Mouse (Mus musculus): ENCODE results near the gene Zmiz1.

The Zmiz1 gene

GRCm38 (mm10) chr14:25504241-25504640 lies 45.3 kb downstream of the Zmiz1 start:
- no peak overlapping the region for H3K4me3 ChIP-seq (replicated peaks; ENCODE audit: low read length)
- no peaks in the 10 kb centered on the region for H3K9me3 ChIP-seq (ENCODE audit: low read length)
- peaks cover 33% of the 10 kb centered on the region for H3K27me3 ChIP-seq (ENCODE audit: insufficient read depth, low read length)
- no peaks in the 10 kb centered on the region for H3K36me3 ChIP-seq (ENCODE audit: insufficient read depth, low read length)
- H3K4me1 ChIP-seq (replicated peaks; ENCODE audit: low read depth, low read length), result peaks cover 20% of the 10 kb centered on the region
- TF ChIP-seq CTCF (conservative IDR thresholded peaks at IDR 0.05; ENCODE audit: low read length), result no peak
- TF ChIP-seq NANOG (IDR thresholded peaks at IDR 0.05; ENCODE audit: borderline replicate concordance, low read length), result no peak
- no peak for TF ChIP-seq POU5F1 (IDR thresholded peaks at IDR 0.05; ENCODE audit: borderline replicate concordance, low read length)

GRCm38 (mm10) chr14:25505201-25505671 lies 46.3 kb downstream of the Zmiz1 start:
- Histone ChIP-seq H3K4me3 (replicated peaks; ENCODE audit: low read length) (no peak overlapping the region), H3K4me1 (replicated peaks; ENCODE audit: low read depth, low read length) (peaks cover 20% of the 10 kb centered on the region), H3K9me3 (ENCODE audit: low read length) (no peaks in the 10 kb centered on the region), H3K36me3 (ENCODE audit: insufficient read depth, low read length) (no peaks in the 10 kb centered on the region), H3K27me3 (ENCODE audit: insufficient read depth, low read length) (peaks cover 27% of the 10 kb centered on the region)
- no peak for TF ChIP-seq CTCF (conservative IDR thresholded peaks at IDR 0.05; ENCODE audit: low read length)
- TF ChIP-seq POU5F1 (IDR thresholded peaks at IDR 0.05; ENCODE audit: borderline replicate concordance, low read length), result no peak
- TF ChIP-seq NANOG (IDR thresholded peaks at IDR 0.05; ENCODE audit: borderline replicate concordance, low read length), result no peak

GRCm38 (mm10) chr14:25508111-25508756 lies 49.2 kb downstream of the Zmiz1 start:
- TF ChIP-seq POU5F1 (IDR thresholded peaks at IDR 0.05; ENCODE audit: borderline replicate concordance, low read length) (no peak), CTCF (conservative IDR thresholded peaks at IDR 0.05; ENCODE audit: low read length) (no peak), NANOG (IDR thresholded peaks at IDR 0.05; ENCODE audit: borderline replicate concordance, low read length) (no peak)
- Histone ChIP-seq H3K4me3 (replicated peaks; ENCODE audit: low read length) (no peak overlapping the region), H3K36me3 (ENCODE audit: insufficient read depth, low read length) (no peaks in the 10 kb centered on the region), H3K9me3 (ENCODE audit: low read length) (no peaks in the 10 kb centered on the region), H3K27me3 (ENCODE audit: insufficient read depth, low read length) (peaks cover 15% of the 10 kb centered on the region), H3K4me1 (replicated peaks; ENCODE audit: low read depth, low read length) (peaks cover 26% of the 10 kb centered on the region)

GRCm38 (mm10) chr14:25508757-25509139 lies 49.8 kb downstream of the Zmiz1 start:
- TF ChIP-seq CTCF (conservative IDR thresholded peaks at IDR 0.05; ENCODE audit: low read length) (no peak), POU5F1 (IDR thresholded peaks at IDR 0.05; ENCODE audit: borderline replicate concordance, low read length) (no peak), NANOG (IDR thresholded peaks at IDR 0.05; ENCODE audit: borderline replicate concordance, low read length) (no peak)

GRCm38 (mm10) chr14:25509450-25510129 lies 50.6 kb downstream of the Zmiz1 start:
- Histone ChIP-seq H3K36me3 (ENCODE audit: insufficient read depth, low read length) (no peaks in the 10 kb centered on the region), H3K9me3 (ENCODE audit: low read length) (no peaks in the 10 kb centered on the region), H3K4me3 (replicated peaks; ENCODE audit: low read length) (no peak overlapping the region), H3K27me3 (ENCODE audit: insufficient read depth, low read length) (peaks cover 15% of the 10 kb centered on the region), H3K4me1 (replicated peaks; ENCODE audit: low read depth, low read length) (peaks cover 33% of the 10 kb centered on the region)
- no peak for TF ChIP-seq CTCF (conservative IDR thresholded peaks at IDR 0.05; ENCODE audit: low read length)
- no peak for TF ChIP-seq NANOG (IDR thresholded peaks at IDR 0.05; ENCODE audit: borderline replicate concordance, low read length)
- TF ChIP-seq POU5F1 (IDR thresholded peaks at IDR 0.05; ENCODE audit: borderline replicate concordance, low read length), result no peak

More at GRCm38 (mm10) chr14:25508757-25509139, 49.8 kb downstream of the Zmiz1 start:
- peaks cover 29% of the 10 kb centered on the region for H3K4me1 ChIP-seq (replicated peaks; ENCODE audit: low read depth, low read length)
- H3K9me3 ChIP-seq (ENCODE audit: low read length), result no peaks in the 10 kb centered on the region
- no peak overlapping the region for H3K4me3 ChIP-seq (replicated peaks; ENCODE audit: low read length)
- H3K27me3 ChIP-seq (ENCODE audit: insufficient read depth, low read length), result peaks cover 15% of the 10 kb centered on the region
- H3K36me3 ChIP-seq (ENCODE audit: insufficient read depth, low read length), result no peaks in the 10 kb centered on the region

GRCm38 (mm10) chr14:25510362-25510761 lies 51.4 kb downstream of the Zmiz1 start:
- no peaks in the 10 kb centered on the region for H3K9me3 ChIP-seq (ENCODE audit: low read length)
- peaks cover 15% of the 10 kb centered on the region for H3K27me3 ChIP-seq (ENCODE audit: insufficient read depth, low read length)
- TF ChIP-seq NANOG (IDR thresholded peaks at IDR 0.05; ENCODE audit: borderline replicate concordance, low read length), result no peak
- TF ChIP-seq POU5F1 (IDR thresholded peaks at IDR 0.05; ENCODE audit: borderline replicate concordance, low read length), result no peak
- no peak for TF ChIP-seq CTCF (conservative IDR thresholded peaks at IDR 0.05; ENCODE audit: low read length)

GRCm38 (mm10) chr14:25510987-25511386 lies 52.0 kb downstream of the Zmiz1 start:
- H3K36me3 ChIP-seq (ENCODE audit: insufficient read depth, low read length), result no peaks in the 10 kb centered on the region
- H3K9me3 ChIP-seq (ENCODE audit: low read length), result no peaks in the 10 kb centered on the region
- TF ChIP-seq NANOG (IDR thresholded peaks at IDR 0.05; ENCODE audit: borderline replicate concordance, low read length) (no peak), POU5F1 (IDR thresholded peaks at IDR 0.05; ENCODE audit: borderline replicate concordance, low read length) (no peak), CTCF (conservative IDR thresholded peaks at IDR 0.05; ENCODE audit: low read length) (no peak)
- H3K4me3 ChIP-seq (replicated peaks; ENCODE audit: low read length), result no peak overlapping the region
- H3K4me1 ChIP-seq (replicated peaks; ENCODE audit: low read depth, low read length), result peaks cover 22% of the 10 kb centered on the region
- peaks cover 14% of the 10 kb centered on the region for H3K27me3 ChIP-seq (ENCODE audit: insufficient read depth, low read length)

More at GRCm38 (mm10) chr14:25510362-25510761, 51.4 kb downstream of the Zmiz1 start:
- peaks cover 28% of the 10 kb centered on the region for H3K4me1 ChIP-seq (replicated peaks; ENCODE audit: low read depth, low read length)
- H3K36me3 ChIP-seq (ENCODE audit: insufficient read depth, low read length), result no peaks in the 10 kb centered on the region
- H3K4me3 ChIP-seq (replicated peaks; ENCODE audit: low read length), result no peak overlapping the region

- no peak overlapping the region for H3K4me3 ChIP-seq (replicated peaks; ENCODE audit: low read length)
- H3K27me3 ChIP-seq (ENCODE audit: insufficient read depth, low read length), result peaks cover 9% of the 10 kb centered on the region; the same call in 1 of the 2 replicates
- no peaks in the 10 kb centered on the region for H3K36me3 ChIP-seq (ENCODE audit: insufficient read depth, low read length)
- H3K9me3 ChIP-seq (ENCODE audit: low read length), result no peaks in the 10 kb centered on the region
- H3K4me1 ChIP-seq (replicated peaks; ENCODE audit: low read depth, low read length), result peaks cover 21% of the 10 kb centered on the region
- TF ChIP-seq POU5F1 (IDR thresholded peaks at IDR 0.05; ENCODE audit: borderline replicate concordance, low read length) (no peak), CTCF (conservative IDR thresholded peaks at IDR 0.05; ENCODE audit: low read length) (no peak), NANOG (IDR thresholded peaks at IDR 0.05; ENCODE audit: borderline replicate concordance, low read length) (no peak)
Measured at GRCm38 (mm10) chr14:25511564-25511963, 52.6 kb downstream of the Zmiz1 start.
